Mouse (Mus musculus) thymus, postnatal 36 days (tissue): ENCODE measurements around the gene Ccl28.
"Not testable (repeated sequence)": the region's sequence is repeated elsewhere in the genome, so short reads cannot be mapped to it uniquely, and the experiment has no call there.

Experiments
- DNase-seq, 2 experiments: peaks; one replicate each; pipeline ENCODE4 v3.0.0; 2022; ENCODE audit warnings: mixed read lengths in 2 of 2

The Ccl28 gene

GRCm38 (mm10) chr13:119649699-119650046 lies 26.1 kb downstream of the Ccl28 start:
- DNase-seq = no peak

- DNase-seq = no peak
These were observed 31.1 kb downstream of the Ccl28 start for GRCm38 (mm10) chr13:119654734-119655133.

DNA sequence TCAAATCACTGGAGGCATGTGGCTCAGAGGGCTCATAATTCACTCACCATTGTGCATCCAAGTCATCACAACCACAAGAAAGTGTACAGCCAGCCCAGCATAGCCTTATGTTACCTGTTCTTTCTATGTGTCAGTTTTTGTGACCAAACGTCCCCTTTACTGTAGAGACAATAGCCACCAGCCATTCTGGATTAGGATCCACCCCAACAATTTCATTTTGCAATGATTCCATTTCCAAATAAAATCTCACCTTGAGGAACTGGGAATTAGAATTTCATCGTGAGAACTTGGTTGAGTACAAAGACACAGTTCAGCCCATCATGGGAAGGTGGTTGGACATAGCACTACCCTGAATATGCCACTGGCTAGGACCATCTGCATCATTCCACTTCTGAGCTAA lies 32.6 kb downstream of the Ccl28 start:
- DNase-seq = no peak

GRCm38 (mm10) chr13:119656846-119657416 lies 33.3 kb downstream of the Ccl28 start:
- DNase-seq = no peak

GRCm38 (mm10) chr13:119661420-119661819 lies 37.8 kb downstream of the Ccl28 start:
- DNase-seq = not testable (repeated sequence)

GRCm38 (mm10) chr13:119678794-119679193 lies 55.2 kb downstream of the Ccl28 start:
- DNase-seq = no peak

GRCm38 (mm10) chr13:119679721-119680120 lies 56.1 kb downstream of the Ccl28 start:
- no peak for DNase-seq

GRCm38 (mm10) chr13:119681161-119681560 lies 57.5 kb downstream of the Ccl28 start:
- DNase-seq = no peak

- DNase-seq = no peak
These were observed 61.0 kb downstream of the Ccl28 start for GRCm38 (mm10) chr13:119684416-119685177.

GRCm38 (mm10) chr13:119689709-119690038 lies 66.1 kb downstream of the Ccl28 start:
- DNase-seq = no peak

- peak; percentile 97 to 98 for DNase-seq
These were observed 66.6 kb downstream of the Ccl28 start, which contains the start of gene Hmgcs1 for GRCm38 (mm10) chr13:119690039-119690728. TSS of gene Hmgcs1 (plus strand) at chr13:119690379.

- no peak for DNase-seq
These were observed 67.4 kb downstream of the Ccl28 start for GRCm38 (mm10) chr13:119690876-119691620.

GRCm38 (mm10) chr13:119691958-119692357 lies 68.3 kb downstream of the Ccl28 start:
- DNase-seq = not testable (repeated sequence)

GRCm38 (mm10) chr13:119695676-119696075 lies 72.1 kb downstream of the Ccl28 start:
- no peak for DNase-seq

DNA sequence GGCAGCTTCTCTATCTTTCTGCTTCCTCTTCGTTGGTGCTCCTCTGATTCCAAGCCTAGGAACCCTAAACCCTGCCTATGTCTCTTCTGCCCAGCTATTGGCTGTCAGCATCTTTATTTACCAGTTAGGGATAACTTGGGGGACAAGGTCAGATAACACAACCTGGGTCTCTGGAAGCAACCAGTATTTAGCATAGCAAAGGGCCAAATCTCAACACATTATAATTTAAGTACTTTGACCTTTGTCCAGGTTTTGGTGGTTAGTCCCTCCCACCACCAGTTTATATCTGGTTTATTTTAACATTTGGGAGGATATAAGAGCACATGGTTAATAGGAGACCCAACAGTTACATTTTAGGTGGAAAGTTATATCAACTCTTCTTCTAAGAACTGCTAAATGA lies 72.9 kb downstream of the Ccl28 start:
- no peak for DNase-seq

DNA sequence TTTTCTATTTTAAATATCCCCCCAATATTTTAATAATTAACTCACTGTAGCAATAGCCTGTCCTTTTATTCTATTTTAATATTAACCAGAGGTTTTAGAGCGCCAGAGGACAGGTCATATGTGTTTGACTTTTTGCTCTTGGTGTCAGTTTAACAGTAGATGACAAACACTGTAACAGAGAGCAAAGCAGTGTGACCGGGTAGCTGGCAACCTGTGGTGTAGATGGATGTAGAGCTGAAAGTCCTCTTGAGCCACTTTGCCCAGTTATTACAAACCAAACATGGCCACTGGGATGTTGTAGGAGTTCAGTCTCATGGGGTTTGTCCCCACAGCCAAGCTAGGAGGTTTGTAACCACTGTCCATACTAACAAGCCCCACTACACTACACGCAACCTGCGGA lies 74.8 kb downstream of the Ccl28 start:
- DNase-seq = no peak
